Mouse (Mus musculus) MEL (cell line): ENCODE data around the gene Smap2. TPM values are rescaled to one million over a fixed set of nuclear protein-coding genes. Genes with fewer than 3 reads are reported as not detected.

Experiments
- DNase-seq: peaks from one replicate; pipeline ENCODE4 v3.0.0; 2011; ENCODE audit warnings: low read depth, low spot score
- H3K27ac ChIP-seq: 2 replicates; pipeline ENCODE4 v1.5.1; 2012; ENCODE audit warnings: low read depth, mild to moderate bottlenecking, control low read depth, low read length, moderate library complexity; ENCODE audit not compliant: control insufficient read depth
- H3K27me3 ChIP-seq, 2 experiments: fragments of 150-350 bp in 1 of 2; sonication (generic) in 1 of 2; 2 replicates each; pipeline ENCODE4 v1.6.1; 2012; ENCODE audit warnings: low read length in 2 of 2, mild to moderate bottlenecking in 2 of 2, improper control_type of control experiment in 1 of 2, moderate library complexity in 1 of 2; ENCODE audit not compliant: insufficient read depth in 2 of 2, control insufficient read depth in 1 of 2
- H3K36me3 ChIP-seq, 2 experiments: 2 replicates each; pipeline ENCODE4 v1.6.1; 2012 to 2014; ENCODE audit warnings: low read length in 2 of 2, improper control_type of control experiment in 1 of 2, inconsistent platforms in 1 of 2, mild to moderate bottlenecking in 1 of 2; ENCODE audit not compliant: insufficient read depth in 2 of 2, control insufficient read depth in 1 of 2
- H3K4me1 ChIP-seq, 2 experiments: fragments of 150-350 bp in 1 of 2; sonication (generic) in 1 of 2; 2 replicates each; pipeline ENCODE4 v1.6.1; 2012; ENCODE audit warnings: low read length in 2 of 2, improper control_type of control experiment in 1 of 2, mild to moderate bottlenecking in 1 of 2; ENCODE audit not compliant: insufficient read depth in 2 of 2, control insufficient read depth in 1 of 2
- H3K4me3 ChIP-seq, 2 experiments: fragments of 150-350 bp in 1 of 2; sonication (generic) in 1 of 2; 2 replicates each; pipeline ENCODE4 v1.5.1; 2012; ENCODE audit warnings: low read depth in 2 of 2, low read length in 2 of 2, mild to moderate bottlenecking in 2 of 2, moderate library complexity in 2 of 2, control low read depth in 1 of 2, improper control_type of control experiment in 1 of 2; ENCODE audit not compliant: control insufficient read depth in 1 of 2, insufficient read depth in 1 of 2
- H3K79me2 ChIP-seq: 2 replicates; pipeline ENCODE4 v1.6.1; 2012; ENCODE audit warnings: mild to moderate bottlenecking, low read length, moderate library complexity; ENCODE audit not compliant: control insufficient read depth, poor library complexity, insufficient read depth
- H3K9ac ChIP-seq: 2 replicates; pipeline ENCODE4 v1.6.1; 2012; ENCODE audit warnings: low read depth, mild to moderate bottlenecking, control low read depth, low read length, moderate library complexity; ENCODE audit not compliant: control insufficient read depth, poor library complexity, severe bottlenecking
- H3K9me3 ChIP-seq: fragments of 150-350 bp; sonication (generic); replicated peaks from 2 replicates; pipeline ENCODE4 v1.6.1; 2012; ENCODE audit warnings: mild to moderate bottlenecking, low read length, improper control_type of control experiment, moderate library complexity; ENCODE audit not compliant: insufficient read depth
- BHLHE40 ChIP-seq: IDR thresholded peaks from 2 replicates; pipeline ENCODE4 v1.6.1; 2012; ENCODE audit warnings: low read depth, mild to moderate bottlenecking, inconsistent platforms, low read length, improper control_type of control experiment, borderline replicate concordance
- CHD1 ChIP-seq: IDR thresholded peaks from 2 replicates; pipeline ENCODE4 v1.6.1; 2012; ENCODE audit warnings: low read depth, mild to moderate bottlenecking, inconsistent platforms, low read length, improper control_type of control experiment
- CHD2 ChIP-seq: IDR thresholded peaks from 2 replicates; pipeline ENCODE4 v1.6.1; 2011; ENCODE audit warnings: low read length, improper control_type of control experiment
- CTCF ChIP-seq, 3 experiments: IDR thresholded peaks in 2 of 3; conservative IDR thresholded peaks in 1 of 3; 2 replicates each; pipeline ENCODE4 v1.5.1; 2011 to 2012; ENCODE audit warnings: low read length in 3 of 3, low read depth in 2 of 3, mild to moderate bottlenecking in 2 of 3, improper control_type of control experiment in 1 of 3, inconsistent platforms in 1 of 3, mixed read lengths in 1 of 3, moderate library complexity in 1 of 3; ENCODE audit not compliant: control insufficient read depth in 1 of 3, insufficient read depth in 1 of 3, poor library complexity in 1 of 3, severe bottlenecking in 1 of 3
- E2F4 ChIP-seq: IDR thresholded peaks from 2 replicates; pipeline ENCODE4 v1.6.1; 2011; ENCODE audit warnings: low read depth, low read length, improper control_type of control experiment, borderline replicate concordance
- ELF1 ChIP-seq: IDR thresholded peaks from 2 replicates; pipeline ENCODE4 v1.6.1; 2014; ENCODE audit warnings: low read depth, mild to moderate bottlenecking, inconsistent platforms, low read length, improper control_type of control experiment, moderate library complexity
- EP300 ChIP-seq, 2 experiments: IDR thresholded peaks; 2 replicates each; pipeline ENCODE4 v1.6.1; 2011; ENCODE audit warnings: improper control_type of control experiment in 2 of 2, low read length in 2 of 2, low read depth in 1 of 2, mild to moderate bottlenecking in 1 of 2
- ETS1 ChIP-seq: IDR thresholded peaks from 2 replicates; pipeline ENCODE4 v1.6.1; 2012; ENCODE audit warnings: low read depth, mild to moderate bottlenecking, inconsistent platforms, low read length, improper control_type of control experiment, moderate library complexity
- GABPA ChIP-seq: IDR thresholded peaks from 2 replicates; pipeline ENCODE4 v1.6.1; 2012; ENCODE audit warnings: low read depth, mild to moderate bottlenecking, inconsistent platforms, low read length, improper control_type of control experiment, moderate library complexity
- GATA1 ChIP-seq: IDR thresholded peaks from 2 replicates; pipeline ENCODE4 v1.6.1; 2011; ENCODE audit warnings: low read depth, low read length, improper control_type of control experiment
- HCFC1 ChIP-seq: IDR thresholded peaks from 2 replicates; pipeline ENCODE4 v1.6.1; 2012; ENCODE audit warnings: low read depth, mild to moderate bottlenecking, inconsistent platforms, low read length, improper control_type of control experiment, moderate library complexity
- KAT2A ChIP-seq: conservative IDR thresholded peaks from 2 replicates; pipeline ENCODE4 v1.6.1; 2012; ENCODE audit warnings: low read depth, low read length, improper control_type of control experiment, inconsistent platforms
- MAFK ChIP-seq: IDR thresholded peaks from 2 replicates; pipeline ENCODE4 v1.6.1; 2011; ENCODE audit warnings: low read depth, mild to moderate bottlenecking, low read length, improper control_type of control experiment, borderline replicate concordance
- MAZ ChIP-seq: IDR thresholded peaks from 2 replicates; pipeline ENCODE4 v1.6.1; 2012; ENCODE audit warnings: low read depth, mild to moderate bottlenecking, inconsistent platforms, low read length, improper control_type of control experiment
- MEF2A ChIP-seq: IDR thresholded peaks from 2 replicates; pipeline ENCODE4 v1.6.1; 2014; ENCODE audit warnings: low read depth, mild to moderate bottlenecking, inconsistent platforms, low read length, improper control_type of control experiment; ENCODE audit not compliant: poor library complexity, insufficient replicate concordance, severe bottlenecking; ENCODE audit errors: extremely low read depth
- MXI1 ChIP-seq: IDR thresholded peaks from 2 replicates; pipeline ENCODE4 v1.6.1; 2011; ENCODE audit warnings: mild to moderate bottlenecking, low read depth, low read length, improper control_type of control experiment
- MYC ChIP-seq: IDR thresholded peaks from 2 replicates; pipeline ENCODE4 v1.6.1; 2011; ENCODE audit warnings: low read depth, mild to moderate bottlenecking, low read length, improper control_type of control experiment, moderate library complexity
- NELFE ChIP-seq: IDR thresholded peaks from 2 replicates; pipeline ENCODE4 v1.6.1; 2011; ENCODE audit warnings: low read depth, low read length, improper control_type of control experiment
- NRF1 ChIP-seq: IDR thresholded peaks from 2 replicates; pipeline ENCODE4 v1.6.1; 2014; ENCODE audit warnings: low read depth, mild to moderate bottlenecking, inconsistent platforms, low read length, improper control_type of control experiment, moderate library complexity; ENCODE audit not compliant: poor library complexity, insufficient read depth, severe bottlenecking
- POLR2A ChIP-seq, 2 experiments: IDR thresholded peaks; 2 replicates each; pipeline ENCODE4 v1.6.1; 2011 to 2012; ENCODE audit warnings: low read length in 2 of 2, mild to moderate bottlenecking in 2 of 2, control low read depth in 1 of 2, improper control_type of control experiment in 1 of 2, low read depth in 1 of 2, moderate library complexity in 1 of 2; ENCODE audit not compliant: control insufficient read depth in 1 of 2, insufficient read depth in 1 of 2, poor library complexity in 1 of 2
- POLR2AphosphoS2 ChIP-seq: IDR thresholded peaks from 2 replicates; pipeline ENCODE4 v1.6.1; 2011; ENCODE audit warnings: low read length, improper control_type of control experiment
- POLR2AphosphoS5 ChIP-seq: IDR thresholded peaks from 2 replicates; pipeline ENCODE4 v1.6.1; 2012; ENCODE audit warnings: low read depth, borderline replicate concordance, mild to moderate bottlenecking, inconsistent platforms, low read length, moderate library complexity, mixed read lengths
- RAD21 ChIP-seq: IDR thresholded peaks from 2 replicates; pipeline ENCODE4 v1.6.1; 2011; ENCODE audit warnings: mild to moderate bottlenecking, low read depth, low read length, improper control_type of control experiment
- RCOR1 ChIP-seq: IDR thresholded peaks from 2 replicates; pipeline ENCODE4 v1.6.1; 2012; ENCODE audit warnings: low read depth, mild to moderate bottlenecking, inconsistent platforms, low read length, improper control_type of control experiment
- SIN3A ChIP-seq: IDR thresholded peaks from 2 replicates; pipeline ENCODE4 v1.6.1; 2012; ENCODE audit warnings: low read length, improper control_type of control experiment, inconsistent platforms
- SMC3 ChIP-seq: IDR thresholded peaks from 2 replicates; pipeline ENCODE4 v1.6.1; 2011; ENCODE audit warnings: low read depth, low read length, improper control_type of control experiment
- TAL1 ChIP-seq: IDR thresholded peaks from 2 replicates; pipeline ENCODE4 v1.6.1; 2012; ENCODE audit warnings: mild to moderate bottlenecking, inconsistent platforms, low read length, moderate library complexity, mixed read lengths
- TBP ChIP-seq: IDR thresholded peaks from 2 replicates; pipeline ENCODE4 v1.8.0; 2011; ENCODE audit warnings: low read depth, low read length, improper control_type of control experiment
- TCF12 ChIP-seq: IDR thresholded peaks from 2 replicates; pipeline ENCODE4 v1.6.1; 2014; ENCODE audit warnings: low read depth, mild to moderate bottlenecking, inconsistent platforms, low read length, improper control_type of control experiment, moderate library complexity
- UBTF ChIP-seq: IDR thresholded peaks from 2 replicates; pipeline ENCODE4 v1.6.1; 2012; ENCODE audit warnings: low read depth, mild to moderate bottlenecking, inconsistent platforms, low read length, improper control_type of control experiment, moderate library complexity, borderline replicate concordance; ENCODE audit not compliant: insufficient read depth
- USF1 ChIP-seq: IDR thresholded peaks from 2 replicates; pipeline ENCODE4 v1.6.1; 2014; ENCODE audit warnings: low read depth, mild to moderate bottlenecking, inconsistent platforms, low read length, improper control_type of control experiment, moderate library complexity
- USF2 ChIP-seq, 2 experiments: IDR thresholded peaks; 2 replicates each; pipeline ENCODE4 v1.6.1; 2011 to 2012; ENCODE audit warnings: improper control_type of control experiment in 2 of 2, low read length in 2 of 2, borderline replicate concordance in 1 of 2, inconsistent platforms in 1 of 2, low read depth in 1 of 2, mild to moderate bottlenecking in 1 of 2; ENCODE audit not compliant: insufficient read depth in 1 of 2
- ZC3H11A ChIP-seq: IDR thresholded peaks from 2 replicates; pipeline ENCODE4 v1.6.1; 2012; ENCODE audit warnings: low read depth, mild to moderate bottlenecking, inconsistent platforms, low read length, improper control_type of control experiment
- ZKSCAN1 ChIP-seq: IDR thresholded peaks from 2 replicates; pipeline ENCODE4 v1.6.1; 2012; ENCODE audit warnings: low read depth, mild to moderate bottlenecking, inconsistent platforms, low read length, improper control_type of control experiment, moderate library complexity
- ZMIZ1 ChIP-seq: IDR thresholded peaks from 2 replicates; pipeline ENCODE4 v1.6.1; 2012; ENCODE audit warnings: low read depth, mild to moderate bottlenecking, inconsistent platforms, low read length, improper control_type of control experiment, moderate library complexity
- polyA plus RNA-seq, 2 experiments: library from polyadenylated mRNA; stranded (reverse) in 1 of 2; unstranded in 1 of 2; fragments of >175 nt in 1 of 2; fragments of >200 nt in 1 of 2; gene quantifications; 2 replicates each; pipeline versions ENCODE4 v1.2.1 to v1.2.4; 2012; ENCODE audit warnings: low replicate concordance in 2 of 2, low read depth in 1 of 2; ENCODE audit not compliant: insufficient read length in 2 of 2, insufficient read depth in 1 of 2, missing spikeins in 1 of 2
- total RNA-seq: library from RNA; depleted of rRNA; stranded (reverse); fragments of 300-350 nt; gene quantifications from 2 replicates; pipeline ENCODE4 v1.2.3, GENCODE M21; 2012

Gene Smap2
- total and polyA plus RNA-seq, 3 experiments, result 36.5 to 118 (median 83.5) TPM

- Histone ChIP-seq H3K27ac (peak overlapping the region; percentile 97), H3K79me2 (peaks cover 46% of the 10 kb centered on the region), H3K9ac (peak overlapping the region; percentile 91), H3K4me3 (peak overlapping the region; percentile 49 to 80), H3K4me1 (peaks cover 25 to 46% of the 10 kb centered on the region in 2 experiments), H3K27me3 (no peaks in the 10 kb centered on the region), H3K36me3 (peaks cover 0 to 60% of the 10 kb centered on the region in 2 experiments; a peak in 2 of 4 replicates), H3K9me3 (no peaks in the 10 kb centered on the region)
- peak; percentile 96 for DNase-seq
- TF ChIP-seq ZKSCAN1, result no peak
- peak; percentile 97 for TF ChIP-seq ETS1
- peak; percentile 97 to 98 for TF ChIP-seq EP300 (IDR thresholded peaks at IDR 0.05; ENCODE audit: low read depth in 1 of 2, low read length in 2 of 2)
- peak in 1 of 2 experiments; percentile 68; a peak in 2 of 4 replicates for TF ChIP-seq USF2 (IDR thresholded peaks at IDR 0.05; ENCODE audit: borderline replicate concordance in 1 of 2, insufficient read depth in 1 of 2, low read depth in 1 of 2, low read length in 2 of 2)
- 0 out of 2 replicates have a peak, but pooled peaks have one; percentile 31 for TF ChIP-seq UBTF
- peak; percentile 87 for TF ChIP-seq RCOR1
- TF ChIP-seq ZMIZ1, result 0 out of 2 replicates have a peak, but pooled peaks have one; percentile 36
- TF ChIP-seq HCFC1, result peak; percentile 56; the same call in 1 of the 2 replicates
- no peak for TF ChIP-seq SMC3
- peak; percentile 89 for TF ChIP-seq TBP
- peak; percentile 97 for TF ChIP-seq TAL1
- TF ChIP-seq MYC, result peak; percentile 99
- TF ChIP-seq CTCF (IDR thresholded peaks at IDR 0.05 in 2 of 3, conservative IDR thresholded peaks at IDR 0.05 in 1 of 3; ENCODE audit: control insufficient read depth in 1 of 3, insufficient read depth in 1 of 3, low read depth in 2 of 3, low read length in 3 of 3, poor library complexity in 1 of 3, severe bottlenecking in 1 of 3), result no peak
- TF ChIP-seq NELFE, result no peak
- TF ChIP-seq CHD2, result peak; percentile 29; the same call in 1 of the 2 replicates
- TF ChIP-seq NRF1, result no peak
- TF ChIP-seq KAT2A, result no peak
- peak; percentile 74; the same call in 1 of the 2 replicates for TF ChIP-seq MAZ
- no peak for TF ChIP-seq ZC3H11A
- TF ChIP-seq MAFK, result peak; percentile 56; the same call in 1 of the 2 replicates
- no peak for TF ChIP-seq RAD21
- TF ChIP-seq MXI1, result peak; percentile 100
- no peak for TF ChIP-seq GABPA
- TF ChIP-seq TCF12, result peak; percentile 99
- TF ChIP-seq CHD1, result no peak
- TF ChIP-seq SIN3A, result peak; percentile 100
- TF ChIP-seq GATA1, result peak; percentile 98
- no peak; the same call in 1 of the 2 replicates for TF ChIP-seq MEF2A
- no peak for TF ChIP-seq E2F4
- peak; percentile 34; the same call in 1 of the 2 replicates for TF ChIP-seq ELF1
- TF ChIP-seq BHLHE40, result peak; percentile 68; the same call in 1 of the 2 replicates
- no peak for TF ChIP-seq POLR2AphosphoS2
- TF ChIP-seq USF1, result peak; percentile 92
- peak in 1 of 2 experiments; percentile 57; a peak in 2 of 4 replicates for TF ChIP-seq POLR2A (IDR thresholded peaks at IDR 0.05; ENCODE audit: control insufficient read depth in 1 of 2, insufficient read depth in 1 of 2, low read depth in 1 of 2, low read length in 2 of 2, poor library complexity in 1 of 2)
- no peak for TF ChIP-seq POLR2AphosphoS5
Observed at GRCm38 (mm10) chr4:121014594-121015267, 2.3 kb downstream of the Smap2 start.
